Mouse (Mus musculus) hindbrain, embryonic 15.5 days (tissue): Measurements from ENCODE around the gene Mkln1. TPM values are rescaled to one million over a fixed set of nuclear protein-coding genes. Genes with fewer than 3 reads are reported as not detected.

Experiments
- ATAC-seq: fragments of 200-750 bp; cut with Nextera tagmentation; 2 replicates; pipeline ENCODE4 v1.8.0; 2017; ENCODE audit warnings: low read depth, moderate number of reproducible peaks, moderate TSS enrichment; ENCODE audit not compliant: low FRiP score
- H3K27ac ChIP-seq: fragments of 300-500 bp; sonication (generic); replicated peaks from 2 replicates; pipeline ENCODE4 v1.5.1; 2015; ENCODE audit warnings: mild to moderate bottlenecking, inconsistent platforms
- H3K27me3 ChIP-seq: fragments of 300-500 bp; sonication (generic); 2 replicates; pipeline ENCODE4 v1.6.1; 2015; ENCODE audit warnings: control low read depth, inconsistent platforms
- H3K36me3 ChIP-seq: fragments of 300-500 bp; sonication (generic); 2 replicates; pipeline ENCODE4 v1.6.1; 2015; ENCODE audit warnings: control low read depth, inconsistent platforms
- H3K4me1 ChIP-seq: fragments of 300-500 bp; sonication (generic); replicated peaks from 2 replicates; pipeline ENCODE4 v1.6.1; 2015; ENCODE audit warnings: control low read depth, inconsistent platforms
- H3K4me2 ChIP-seq: fragments of 300-500 bp; sonication (generic); 2 replicates; pipeline ENCODE4 v1.6.1; 2015; ENCODE audit warnings: moderate library complexity, mild to moderate bottlenecking, inconsistent platforms
- H3K4me3 ChIP-seq: fragments of 300-500 bp; sonication (generic); 2 replicates; pipeline ENCODE4 v1.5.1; 2015; ENCODE audit warnings: mild to moderate bottlenecking, inconsistent platforms
- H3K9ac ChIP-seq: fragments of 300-500 bp; sonication (generic); 2 replicates; pipeline ENCODE4 v1.6.1; 2015; ENCODE audit warnings: inconsistent platforms
- H3K9me3 ChIP-seq: fragments of 300-500 bp; sonication (generic); 2 replicates; pipeline ENCODE4 v1.6.1; 2016; ENCODE audit warnings: control low read depth, inconsistent platforms
- WGBS: fragments of 180-500 bp; shearing (Covaris S2); methylation state at CpG from one replicate; pipeline ENCODE4 v1.1.7; 2015; 5-methylcytosine and 5-hydroxymethylcytosine counted together
- polyA plus RNA-seq: library from polyadenylated mRNA; unstranded; fragments of >200 nt; fragmentation: Nextera tagmentation; extraction: Ambion mirVana; gene quantifications from 2 replicates; pipeline ENCODE4 v1.2.1, GENCODE M21; 2015

Gene Mkln1
- polyA plus RNA-seq, 1 experiment from 2014 or later = 120 TPM

DNA sequence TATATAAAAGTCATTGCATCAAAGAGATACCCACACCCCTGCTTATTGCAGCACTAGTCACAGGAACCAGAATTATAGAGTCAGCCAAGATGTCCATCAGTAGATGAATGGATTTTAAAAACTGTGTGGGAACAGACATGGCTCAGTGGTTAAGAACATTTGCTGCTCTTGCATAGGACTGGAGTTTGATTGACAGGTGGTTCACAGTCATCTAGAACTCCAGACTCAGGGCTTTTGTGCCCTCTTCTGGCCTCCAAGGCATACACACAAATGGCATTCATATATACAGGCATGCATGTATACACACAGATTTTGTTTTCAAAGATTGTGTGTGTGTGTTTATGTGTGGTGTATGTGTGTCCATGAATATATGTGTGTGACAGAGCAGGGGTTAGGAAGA, 14.0 kb downstream of the Mkln1 start:
- Histone ChIP-seq H3K4me3 (no peak overlapping the region), H3K4me1 (peaks cover 9% of the 10 kb centered on the region; the same call in 1 of the 2 replicates), H3K27me3 (no peaks in the 10 kb centered on the region), H3K4me2 (no peak overlapping the region), H3K36me3 (no peaks in the 10 kb centered on the region), H3K9me3 (no peaks in the 10 kb centered on the region), H3K27ac (no peak overlapping the region), H3K9ac (no peak overlapping the region)
- no peak for ATAC-seq

- Histone ChIP-seq H3K4me1 (peaks cover 9% of the 10 kb centered on the region; the same call in 1 of the 2 replicates), H3K36me3 (no peaks in the 10 kb centered on the region), H3K9ac (no peak overlapping the region), H3K9me3 (no peaks in the 10 kb centered on the region), H3K4me2 (no peak overlapping the region), H3K27me3 (no peaks in the 10 kb centered on the region), H3K27ac (no peak overlapping the region), H3K4me3 (no peak overlapping the region)
- no peak for ATAC-seq
Measured at GRCm38 (mm10) chr6:31413556-31413955, 15.0 kb downstream of the Mkln1 start.

DNA sequence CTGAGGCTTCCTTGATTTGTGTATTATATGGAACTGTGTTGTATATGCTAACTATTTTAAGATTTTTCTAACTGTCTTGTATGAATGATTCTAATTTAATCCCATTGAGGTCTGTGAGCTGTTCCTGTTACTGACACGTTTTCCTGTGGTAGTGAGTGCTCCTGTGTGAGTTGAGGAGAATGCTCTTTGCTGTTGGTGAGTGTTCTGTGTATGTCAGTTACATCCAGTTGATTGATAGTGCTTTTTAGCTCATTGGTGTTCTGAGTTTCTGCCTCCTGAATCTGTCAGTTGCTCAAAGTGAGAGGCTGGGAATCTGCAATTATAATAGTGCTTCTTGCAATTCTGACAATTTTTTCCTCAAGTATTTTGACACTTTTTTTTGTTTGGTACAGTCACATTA, 15.8 kb downstream of the Mkln1 start:
- Histone ChIP-seq H3K9me3 (no peaks in the 10 kb centered on the region), H3K36me3 (no peaks in the 10 kb centered on the region), H3K4me3 (no peak overlapping the region), H3K27me3 (no peaks in the 10 kb centered on the region), H3K9ac (no peak overlapping the region), H3K4me1 (peaks cover 9% of the 10 kb centered on the region; the same call in 1 of the 2 replicates), H3K27ac (no peak overlapping the region), H3K4me2 (no peak overlapping the region)
- ATAC-seq = no peak
- 25% methylated on average over 1 of the region's 1 CpGs for WGBS

DNA sequence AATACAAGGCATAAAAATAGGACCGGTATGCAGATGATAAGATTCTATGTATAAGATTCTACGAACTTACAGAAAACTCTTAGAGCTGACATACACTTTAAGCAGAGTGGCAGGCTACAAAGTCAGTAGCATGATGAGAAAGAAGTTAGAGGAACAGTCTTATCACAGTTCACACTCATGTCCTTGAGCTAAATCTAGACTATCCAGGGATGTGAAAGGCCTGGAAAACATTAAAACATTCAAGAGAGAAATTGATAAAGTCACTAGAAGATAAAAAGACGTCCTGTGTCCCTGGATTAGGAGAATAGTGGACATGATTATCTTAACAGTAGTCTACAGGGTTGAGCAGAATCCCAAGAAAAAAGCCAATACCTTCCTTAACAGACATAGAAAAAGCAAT, 26.9 kb downstream of the Mkln1 start:
- 0 out of 2 replicates have a peak, but pooled peaks cover 3% of the 10 kb centered on the region for H3K4me1 ChIP-seq
- no peak overlapping the region for H3K4me3 ChIP-seq
- H3K9ac ChIP-seq = no peak overlapping the region
- H3K9me3 ChIP-seq = no peaks in the 10 kb centered on the region
- H3K4me2 ChIP-seq = no peak overlapping the region
- H3K27me3 ChIP-seq = no peaks in the 10 kb centered on the region
- ATAC-seq = no peak
- 0 out of 2 replicates have a peak, but pooled peaks cover 3% of the 10 kb centered on the region for H3K36me3 ChIP-seq
- no peak overlapping the region for H3K27ac ChIP-seq
- WGBS = 93% methylated on average over 3 of the region's 3 CpGs

DNA sequence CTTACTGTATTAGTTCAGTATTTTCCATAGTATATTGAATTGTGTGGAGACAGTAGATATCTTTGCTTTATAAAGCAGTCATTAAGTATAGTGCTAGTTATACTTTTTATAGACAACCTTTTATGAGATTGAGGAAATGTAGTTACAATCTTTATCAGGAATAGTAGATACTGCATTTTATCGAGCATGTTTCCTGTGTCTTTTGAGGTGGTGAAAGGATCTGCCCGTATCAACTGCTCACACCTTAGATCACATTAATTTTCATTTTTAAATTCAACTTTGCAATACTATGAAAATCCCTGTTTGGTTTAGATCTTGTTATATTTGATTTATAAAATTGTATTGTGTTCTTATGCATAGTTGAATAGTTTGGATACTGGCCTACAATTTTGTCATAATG, 38.7 kb downstream of the Mkln1 start:
- no peaks in the 10 kb centered on the region for H3K4me1 ChIP-seq
- no peak overlapping the region for H3K9ac ChIP-seq
- no peak overlapping the region for H3K4me2 ChIP-seq
- no peaks in the 10 kb centered on the region for H3K27me3 ChIP-seq
- ATAC-seq = no peak
- no peak overlapping the region for H3K27ac ChIP-seq
- WGBS = 91% methylated on average over 2 of the region's 2 CpGs
- H3K36me3 ChIP-seq = peaks cover 19% of the 10 kb centered on the region
- H3K9me3 ChIP-seq = no peaks in the 10 kb centered on the region
- H3K4me3 ChIP-seq = no peak overlapping the region

DNA sequence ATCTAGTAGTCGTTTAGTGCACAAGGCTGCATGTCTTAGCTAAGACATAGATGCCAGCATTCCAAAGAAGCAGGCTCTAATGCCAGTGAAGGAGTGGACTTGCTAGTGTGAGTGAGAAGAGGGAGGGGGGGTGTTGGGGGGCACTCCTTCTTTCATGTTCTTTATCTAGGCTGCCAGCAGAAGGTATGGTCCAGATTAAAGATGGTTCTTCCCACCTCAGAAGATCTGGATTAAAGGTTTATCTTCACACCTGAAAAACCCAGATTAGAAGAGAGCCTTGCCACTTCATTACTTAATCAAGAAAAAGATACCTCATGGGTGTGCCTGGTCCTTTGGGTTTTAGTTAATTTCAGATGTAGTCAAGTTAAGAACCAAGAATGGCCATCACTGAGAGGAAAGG, 46.7 kb downstream of the Mkln1 start:
- 94% methylated on average over 1 of the region's 1 CpGs for WGBS
- Histone ChIP-seq H3K4me2 (no peak overlapping the region), H3K27ac (no peak overlapping the region), H3K9me3 (no peaks in the 10 kb centered on the region), H3K27me3 (no peaks in the 10 kb centered on the region), H3K4me3 (no peak overlapping the region), H3K9ac (no peak overlapping the region), H3K4me1 (no peaks in the 10 kb centered on the region), H3K36me3 (peaks cover 10% of the 10 kb centered on the region)
- no peak for ATAC-seq

- no peak overlapping the region for H3K4me2 ChIP-seq
- H3K4me3 ChIP-seq = no peak overlapping the region
- no peaks in the 10 kb centered on the region for H3K4me1 ChIP-seq
- H3K9ac ChIP-seq = no peak overlapping the region
- no peaks in the 10 kb centered on the region for H3K27me3 ChIP-seq
- H3K27ac ChIP-seq = no peak overlapping the region
- H3K9me3 ChIP-seq = no peaks in the 10 kb centered on the region
- ATAC-seq = no peak
- peaks cover 11% of the 10 kb centered on the region for H3K36me3 ChIP-seq
Measured at GRCm38 (mm10) chr6:31453735-31454134, 55.2 kb downstream of the Mkln1 start.

DNA sequence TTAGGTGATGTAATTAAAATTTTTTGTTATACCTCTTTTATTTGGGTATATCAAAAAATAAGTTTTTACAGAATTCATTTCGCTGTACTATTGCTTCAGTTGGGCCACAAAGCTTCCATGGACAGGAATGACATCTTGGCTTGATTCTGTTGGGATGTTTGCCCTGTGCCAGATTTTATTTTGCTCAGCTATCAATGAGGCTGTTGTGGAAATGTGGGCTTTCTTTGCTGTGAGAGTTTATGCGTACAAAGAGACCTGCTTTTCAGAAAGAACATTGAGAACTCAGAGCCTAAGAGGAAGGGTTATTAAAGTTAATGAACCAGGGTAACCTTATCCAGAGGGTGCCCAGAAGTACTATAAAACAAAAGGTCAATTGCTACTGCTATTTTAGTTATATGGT, 56.8 kb downstream of the Mkln1 start:
- H3K27me3 ChIP-seq = no peaks in the 10 kb centered on the region
- no peak overlapping the region for H3K4me2 ChIP-seq
- peaks cover 9% of the 10 kb centered on the region for H3K36me3 ChIP-seq
- no peak overlapping the region for H3K27ac ChIP-seq
- H3K4me3 ChIP-seq = no peak overlapping the region
- no peak overlapping the region for H3K9ac ChIP-seq
- no peak for ATAC-seq
- no peaks in the 10 kb centered on the region for H3K4me1 ChIP-seq
- WGBS = 80% methylated on average over 2 of the region's 2 CpGs
- no peaks in the 10 kb centered on the region for H3K9me3 ChIP-seq

GRCm38 (mm10) chr6:31456988-31457387, 58.5 kb downstream of the Mkln1 start:
- 68% methylated on average over 1 of the region's 1 CpGs for WGBS
- Histone ChIP-seq H3K9ac (no peak overlapping the region), H3K4me1 (no peaks in the 10 kb centered on the region), H3K4me2 (no peak overlapping the region), H3K4me3 (no peak overlapping the region), H3K36me3 (peaks cover 12% of the 10 kb centered on the region), H3K27me3 (no peaks in the 10 kb centered on the region), H3K9me3 (no peaks in the 10 kb centered on the region), H3K27ac (no peak overlapping the region)
- no peak for ATAC-seq

GRCm38 (mm10) chr6:31469431-31469830, 70.9 kb downstream of the Mkln1 start:
- Histone ChIP-seq H3K4me1 (no peaks in the 10 kb centered on the region), H3K36me3 (peaks cover 18% of the 10 kb centered on the region), H3K27ac (no peak overlapping the region), H3K9ac (no peak overlapping the region), H3K9me3 (no peaks in the 10 kb centered on the region), H3K4me2 (no peak overlapping the region), H3K4me3 (no peak overlapping the region), H3K27me3 (no peaks in the 10 kb centered on the region)
- WGBS = 93% methylated on average over 6 of the region's 6 CpGs
- ATAC-seq = no peak

- Histone ChIP-seq H3K4me2 (no peak overlapping the region), H3K27me3 (no peaks in the 10 kb centered on the region), H3K4me3 (no peak overlapping the region), H3K9me3 (no peaks in the 10 kb centered on the region), H3K27ac (no peak overlapping the region), H3K9ac (no peak overlapping the region), H3K36me3 (peaks cover 25% of the 10 kb centered on the region), H3K4me1 (no peaks in the 10 kb centered on the region)
- no peak for ATAC-seq
- 75% methylated on average over 4 of the region's 4 CpGs for WGBS
Measured at GRCm38 (mm10) chr6:31478221-31478620, 79.7 kb downstream of the Mkln1 start.

DNA sequence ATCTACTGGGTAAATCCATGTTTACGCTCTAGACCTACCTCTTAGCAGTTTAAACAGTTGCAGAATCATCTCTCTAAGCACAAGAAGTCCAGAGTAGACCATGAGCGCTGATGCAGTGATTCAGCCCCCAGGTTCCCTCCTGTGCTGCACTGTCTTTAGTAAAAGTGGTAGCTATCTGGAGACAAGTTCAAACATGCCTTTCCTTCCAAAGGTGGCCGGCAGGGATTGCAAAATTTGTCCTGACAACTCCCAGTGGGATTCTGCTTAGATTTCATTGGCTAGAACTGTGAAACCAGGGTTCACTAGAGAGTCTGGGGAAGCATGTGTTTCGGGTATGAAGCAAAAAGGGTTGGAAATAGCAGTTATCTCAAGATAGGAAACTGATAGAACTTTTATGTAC, 81.5 kb downstream of the Mkln1 start:
- Histone ChIP-seq H3K4me3 (no peak overlapping the region), H3K27me3 (no peaks in the 10 kb centered on the region), H3K9ac (no peak overlapping the region), H3K9me3 (no peaks in the 10 kb centered on the region), H3K36me3 (peaks cover 17% of the 10 kb centered on the region), H3K27ac (no peak overlapping the region), H3K4me1 (no peaks in the 10 kb centered on the region), H3K4me2 (no peak overlapping the region)
- ATAC-seq = no peak
- 82% methylated on average over 4 of the region's 4 CpGs for WGBS

GRCm38 (mm10) chr6:31486601-31487000, 88.1 kb downstream of the Mkln1 start:
- Histone ChIP-seq H3K9ac (no peak overlapping the region), H3K9me3 (no peaks in the 10 kb centered on the region), H3K4me2 (no peak overlapping the region), H3K4me3 (no peak overlapping the region), H3K4me1 (no peaks in the 10 kb centered on the region), H3K27me3 (no peaks in the 10 kb centered on the region), H3K27ac (no peak overlapping the region), H3K36me3 (peaks cover 4% of the 10 kb centered on the region; the same call in 1 of the 2 replicates)
- no peak for ATAC-seq
- 94% methylated on average over 2 of the region's 2 CpGs for WGBS
